Comparison of ENCODE assay signal across 11 mouse cellular contexts in genomic region chr1:66895093-66895836, GRCm38 (mm10). TPM values are rescaled to one million over a fixed set of nuclear protein-coding genes. Genes with fewer than 3 reads are reported as not detected.
DNase-seq lines count a peak whose midpoint lies in the region; ATAC-seq and TF ChIP-seq lines count a peak whose summit lies in the region.
"Had no signal": no experiment of that assay in that cellular context is flagged by ENCODE, and none has a peak within 500 bp of the region (broad histone marks: within the 10 kb centered on the region; RNA-seq: fewer than 3 reads in every experiment).

No protein-coding gene starts in this region.

- no peak for ATAC-seq in heart, embryonic 16.5 days (replicated peaks; ENCODE audit: extremely low read depth, insufficient read depth, low FRiP score)
- peak; percentile 73 for ATAC-seq in intestine, postnatal 0 days

- no peak for DNase-seq in heart, postnatal 4 days
- DNase-seq in retina, postnatal 1 day, result peak; percentile 1
- DNase-seq in retina, embryonic 14.5 days (ENCODE audit: low spot score), result no peak
- peak; percentile 72 for DNase-seq in yolk sac, embryonic 10.5 days (ENCODE audit: low spot score)
- no peak for DNase-seq in urinary bladder, postnatal 36 days (ENCODE audit: low spot score in 2 of 2)
- DNase-seq in urinary bladder, adult 2 months (ENCODE audit: low spot score), result no peak
- DNase-seq: gastrocnemius, postnatal 25 days had no signal

- H3K4me1 ChIP-seq in heart, embryonic 16.5 days (ENCODE audit: control insufficient read depth, insufficient read depth, low read length), result peaks cover 16% of the 10 kb centered on the region
- H3K4me1 ChIP-seq in intestine, postnatal 0 days (replicated peaks; ENCODE audit: control insufficient read depth, insufficient read depth, low read length), result 0 out of 2 replicates have a peak, but pooled peaks cover 3% of the 10 kb centered on the region

- H3K36me3 ChIP-seq in heart, embryonic 16.5 days (ENCODE audit: control insufficient read depth, insufficient read depth), result no peaks in the 10 kb centered on the region
- H3K36me3 ChIP-seq in intestine, postnatal 0 days (ENCODE audit: control insufficient read depth, insufficient read depth), result no peaks in the 10 kb centered on the region
- H3K36me3 ChIP-seq: lung, embryonic 15.5 days; neural tube, embryonic 13.5 days had no signal

- H3K27me3 ChIP-seq in heart, embryonic 16.5 days (ENCODE audit: control insufficient read depth, insufficient read depth, low read length), result no peaks in the 10 kb centered on the region
- H3K27me3 ChIP-seq in intestine, postnatal 0 days (replicated peaks; ENCODE audit: control insufficient read depth, insufficient read depth, low read length), result no peaks in the 10 kb centered on the region
- H3K27me3 ChIP-seq: lung, embryonic 15.5 days; neural tube, embryonic 13.5 days had no signal

- H3K4me3 ChIP-seq in heart, embryonic 16.5 days (ENCODE audit: low read length), result no peak overlapping the region
- H3K4me3 ChIP-seq in intestine, postnatal 0 days (ENCODE audit: low read depth, low read length), result no peak overlapping the region
- H3K4me3 ChIP-seq: neural tube, embryonic 13.5 days had no signal

- H3K4me2 ChIP-seq in heart, embryonic 16.5 days (ENCODE audit: low read depth, low read length), result peak overlapping the region; percentile 66
- H3K4me2 ChIP-seq in intestine, postnatal 0 days (replicated peaks; ENCODE audit: low read depth), result peak overlapping the region; percentile 56; the same call in 1 of the 2 replicates

- WGBS in heart, embryonic 16.5 days, result 55% methylated on average over 6 of the region's 6 CpGs
- 33% methylated on average over 6 of the region's 6 CpGs for WGBS in intestine, postnatal 0 days

- H3K9me3 ChIP-seq in heart, embryonic 16.5 days (replicated peaks; ENCODE audit: control insufficient read depth, low read length), result no peaks in the 10 kb centered on the region
- no peaks in the 10 kb centered on the region for H3K9me3 ChIP-seq in intestine, postnatal 0 days (ENCODE audit: control insufficient read depth)
- H3K9me3 ChIP-seq: lung, embryonic 15.5 days; neural tube, embryonic 13.5 days had no signal

- no peak overlapping the region for H3K9ac ChIP-seq in heart, embryonic 16.5 days (ENCODE audit: low read length)
- no peak overlapping the region for H3K9ac ChIP-seq in intestine, postnatal 0 days (ENCODE audit: low read depth, low read length)
- H3K9ac ChIP-seq: lung, embryonic 15.5 days had no signal

- no peak overlapping the region for H3K27ac ChIP-seq in heart, embryonic 16.5 days (ENCODE audit: low read length)
- peak overlapping the region; percentile 23; the same call in 1 of the 2 replicates for H3K27ac ChIP-seq in intestine, postnatal 0 days (ENCODE audit: low read depth, low read length)
- H3K27ac ChIP-seq: lung, embryonic 15.5 days had no signal

- no peak for TF ChIP-seq CTCF in intestine, postnatal 0 days (IDR thresholded peaks at IDR 0.05; ENCODE audit: low read depth)

RNA-seq across cellular contexts. Expression of gene Acadl, which starts 32.2 kb away (rescaled TPM):
- polyA plus RNA-seq in heart, embryonic 16.5 days (2015; fragmentation: Nextera tagmentation; extraction: Ambion mirVana), result 864 and 927 TPM in 2 replicates
- 1,000 to 10,000 TPM; 1,242 to 1,246 TPM for total RNA-seq in heart, postnatal 4 days (2021)
- polyA plus RNA-seq in intestine, postnatal 0 days (2015; fragmentation: Nextera tagmentation; extraction: Ambion mirVana), result 610 and 613 TPM in 2 replicates
- 102 and 112 TPM in 2 replicates for polyA plus RNA-seq in urinary bladder, adult 2 months (2012; rRNA removed)

RNA-seq across cellular contexts. Expression of gene Myl1, which starts 49.9 kb away (rescaled TPM):
- 333 and 565 TPM in 2 replicates for polyA plus RNA-seq in heart, embryonic 16.5 days (2015; fragmentation: Nextera tagmentation; extraction: Ambion mirVana)
- 10 to 100 TPM; 35.0 to 75.2 TPM for total RNA-seq in heart, postnatal 4 days (2021)
- 8.7 and 10.3 TPM in 2 replicates for polyA plus RNA-seq in intestine, postnatal 0 days (2015; fragmentation: Nextera tagmentation; extraction: Ambion mirVana)
- 1.8 and 1.9 TPM in 2 replicates for polyA plus RNA-seq in urinary bladder, adult 2 months (2012; rRNA removed)

Comparison
In these comparisons a context has a peak if more than half of its experiments do, and no peak if none do; other contexts are left out.
1. DNase-seq: peak in retina, postnatal 1 day (single experiment) and yolk sac, embryonic 10.5 days (single experiment); none in heart, postnatal 4 days (single experiment), retina, embryonic 14.5 days (single experiment), urinary bladder, postnatal 36 days (0 of 2) and urinary bladder, adult 2 months (single experiment).
2. RNA of gene Myl1, which starts 49.9 kb away (polyA plus RNA-seq): 333 to 565 TPM in heart, embryonic 16.5 days; 8.7 to 10.3 TPM in intestine, postnatal 0 days and 1.8 to 1.9 TPM in urinary bladder, adult 2 months; every median in the first group is over 10 times any median in the second.